Mouse (Mus musculus) thymus, postnatal 25 days (tissue): ENCODE results near the gene Hemk1.

Experiments used
- DNase-seq: peaks from one replicate; pipeline ENCODE4 v3.0.0; 2022

Hemk1 gene

GRCm38 (mm10) chr9:107338172-107338883 is at the start of gene Hemk1:
Gene Hemk1, minus strand, starts transcription at chr9:107338350.
- DNase-seq = peak; percentile 79

- DNase-seq = no peak
These were observed 49.6 kb upstream of the Hemk1 start for GRCm38 (mm10) chr9:107387708-107388107.

- DNase-seq = peak; percentile 39
These were observed 48.6 kb upstream of the Hemk1 start for GRCm38 (mm10) chr9:107386722-107387121.

- DNase-seq = no peak
These were observed 46.2 kb upstream of the Hemk1 start for GRCm38 (mm10) chr9:107384396-107384795.

- no peak for DNase-seq
These were observed 43.6 kb upstream of the Hemk1 start for GRCm38 (mm10) chr9:107381723-107382122.

GRCm38 (mm10) chr9:107377961-107378512 is 39.9 kb upstream of the Hemk1 start:
- no peak for DNase-seq

- DNase-seq = no peak
These were observed 37.3 kb upstream of the Hemk1 start for GRCm38 (mm10) chr9:107375451-107375850.

- DNase-seq = peak; percentile 11
These were observed 36.5 kb upstream of the Hemk1 start for GRCm38 (mm10) chr9:107374623-107375022.

GRCm38 (mm10) chr9:107372441-107372840 is 34.3 kb upstream of the Hemk1 start:
- DNase-seq = no peak

GRCm38 (mm10) chr9:107370106-107370463 is 31.9 kb upstream of the Hemk1 start:
- DNase-seq = no peak

GRCm38 (mm10) chr9:107369270-107370105 is 31.3 kb upstream of the Hemk1 start:
- DNase-seq = no peak

- DNase-seq = no peak
These were observed 30.2 kb upstream of the Hemk1 start for GRCm38 (mm10) chr9:107368302-107368701.

- peak; percentile 36 for DNase-seq
These were observed 28.5 kb upstream of the Hemk1 start for GRCm38 (mm10) chr9:107366644-107367043.

- DNase-seq = no peak
These were observed 22.8 kb upstream of the Hemk1 start for GRCm38 (mm10) chr9:107360989-107361388.

GRCm38 (mm10) chr9:107357651-107358050 is 19.5 kb upstream of the Hemk1 start:
- DNase-seq = peak; percentile 66

- peak; percentile 61 for DNase-seq
These were observed 18.0 kb upstream of the Hemk1 start for GRCm38 (mm10) chr9:107355870-107356765.

- DNase-seq = no peak
These were observed 16.7 kb upstream of the Hemk1 start for GRCm38 (mm10) chr9:107354826-107355225.

GRCm38 (mm10) chr9:107349321-107349720 is 11.2 kb upstream of the Hemk1 start:
- no peak for DNase-seq

- DNase-seq = no peak
These were observed 9.5 kb upstream of the Hemk1 start for GRCm38 (mm10) chr9:107347586-107348183.

GRCm38 (mm10) chr9:107346081-107346480 is 7.9 kb upstream of the Hemk1 start:
- no peak for DNase-seq

GRCm38 (mm10) chr9:107344027-107344426 is 5.9 kb upstream of the Hemk1 start:
- DNase-seq = no peak
